Mouse (Mus musculus): Measurements from ENCODE around the gene Fosb. TPM values are rescaled to one million over a fixed set of nuclear protein-coding genes. Genes with fewer than 3 reads are reported as not detected.

The Fosb gene
- polyA plus RNA-seq, 1 experiment from 2014 or later, result 0.07 TPM

GRCm38 (mm10) chr7:19338596-19338995, 28.7 kb upstream of the Fosb start:
- ATAC-seq (ENCODE audit: insufficient number of reproducible peaks, insufficient read depth, low FRiP score, low read depth), result no peak
- Histone ChIP-seq H3K4me3 (ENCODE audit: low read depth, low read length) (no peak overlapping the region), H3K4me2 (replicated peaks; ENCODE audit: low read depth, low read length) (no peak overlapping the region), H3K27me3 (ENCODE audit: control insufficient read depth, insufficient read depth, low read length) (no peaks in the 10 kb centered on the region), H3K36me3 (ENCODE audit: control insufficient read depth, insufficient read depth, low read length) (no peaks in the 10 kb centered on the region), H3K27ac (ENCODE audit: low read length) (no peak overlapping the region), H3K9me3 (ENCODE audit: control insufficient read depth, low read depth, low read length) (no peaks in the 10 kb centered on the region), H3K9ac (replicated peaks; ENCODE audit: low read depth, low read length) (no peak overlapping the region), H3K4me1 (ENCODE audit: control insufficient read depth, insufficient read depth, low read length) (peaks cover 13% of the 10 kb centered on the region)
- 67% methylated on average over 7 of the region's 7 CpGs for WGBS

- Histone ChIP-seq H3K27ac (ENCODE audit: low read length) (no peak overlapping the region), H3K4me3 (ENCODE audit: low read depth, low read length) (no peak overlapping the region), H3K27me3 (ENCODE audit: control insufficient read depth, insufficient read depth, low read length) (no peaks in the 10 kb centered on the region), H3K9me3 (ENCODE audit: control insufficient read depth, low read depth, low read length) (no peaks in the 10 kb centered on the region), H3K36me3 (ENCODE audit: control insufficient read depth, insufficient read depth, low read length) (no peaks in the 10 kb centered on the region), H3K4me1 (ENCODE audit: control insufficient read depth, insufficient read depth, low read length) (peaks cover 13% of the 10 kb centered on the region), H3K4me2 (replicated peaks; ENCODE audit: low read depth, low read length) (no peak overlapping the region), H3K9ac (replicated peaks; ENCODE audit: low read depth, low read length) (no peak overlapping the region)
- ATAC-seq (ENCODE audit: insufficient number of reproducible peaks, insufficient read depth, low FRiP score, low read depth), result no peak
- 56% methylated on average over 2 of the region's 2 CpGs for WGBS
These were observed 28.2 kb upstream of the Fosb start for GRCm38 (mm10) chr7:19338060-19338459.

GRCm38 (mm10) chr7:19337122-19337521, 27.3 kb upstream of the Fosb start:
- Histone ChIP-seq H3K9me3 (ENCODE audit: control insufficient read depth, low read depth, low read length) (no peaks in the 10 kb centered on the region), H3K4me3 (ENCODE audit: low read depth, low read length) (no peak overlapping the region), H3K27ac (ENCODE audit: low read length) (no peak overlapping the region), H3K4me1 (ENCODE audit: control insufficient read depth, insufficient read depth, low read length) (peaks cover 11% of the 10 kb centered on the region), H3K36me3 (ENCODE audit: control insufficient read depth, insufficient read depth, low read length) (no peaks in the 10 kb centered on the region), H3K4me2 (replicated peaks; ENCODE audit: low read depth, low read length) (no peak overlapping the region), H3K27me3 (ENCODE audit: control insufficient read depth, insufficient read depth, low read length) (no peaks in the 10 kb centered on the region), H3K9ac (replicated peaks; ENCODE audit: low read depth, low read length) (no peak overlapping the region)
- no peak for ATAC-seq (ENCODE audit: insufficient number of reproducible peaks, insufficient read depth, low FRiP score, low read depth)
- WGBS, result 59% methylated on average over 10 of the region's 10 CpGs

GRCm38 (mm10) chr7:19335583-19335982, 25.7 kb upstream of the Fosb start:
- WGBS, result 35% methylated on average over 3 of the region's 3 CpGs
- no peak overlapping the region for H3K27ac ChIP-seq (ENCODE audit: low read length)
- no peak for ATAC-seq (ENCODE audit: insufficient number of reproducible peaks, insufficient read depth, low FRiP score, low read depth)
- no peaks in the 10 kb centered on the region for H3K9me3 ChIP-seq (ENCODE audit: control insufficient read depth, low read depth, low read length)
- H3K4me1 ChIP-seq (ENCODE audit: control insufficient read depth, insufficient read depth, low read length), result no peaks in the 10 kb centered on the region
- H3K4me3 ChIP-seq (ENCODE audit: low read depth, low read length), result no peak overlapping the region
- no peak overlapping the region for H3K4me2 ChIP-seq (replicated peaks; ENCODE audit: low read depth, low read length)
- no peaks in the 10 kb centered on the region for H3K27me3 ChIP-seq (ENCODE audit: control insufficient read depth, insufficient read depth, low read length)
- no peaks in the 10 kb centered on the region for H3K36me3 ChIP-seq (ENCODE audit: control insufficient read depth, insufficient read depth, low read length)
- H3K9ac ChIP-seq (replicated peaks; ENCODE audit: low read depth, low read length), result no peak overlapping the region

GRCm38 (mm10) chr7:19332709-19333352, 23.0 kb upstream of the Fosb start:
- WGBS, result under 1% methylated on average over 50 of the region's 52 CpGs
- H3K4me1 ChIP-seq (ENCODE audit: control insufficient read depth, insufficient read depth, low read length), result 0 out of 2 replicates have a peak, but pooled peaks cover 2% of the 10 kb centered on the region

GRCm38 (mm10) chr7:19331910-19332309, 22.1 kb upstream of the Fosb start:
- WGBS, result 57% methylated on average over 2 of the region's 2 CpGs

More at GRCm38 (mm10) chr7:19332709-19333352, 23.0 kb upstream of the Fosb start:
- Histone ChIP-seq H3K4me2 (replicated peaks; ENCODE audit: low read depth, low read length) (peak overlapping the region; percentile 56), H3K27me3 (ENCODE audit: control insufficient read depth, insufficient read depth, low read length) (no peaks in the 10 kb centered on the region), H3K9ac (replicated peaks; ENCODE audit: low read depth, low read length) (peak overlapping the region; percentile 57), H3K36me3 (ENCODE audit: control insufficient read depth, insufficient read depth, low read length) (no peaks in the 10 kb centered on the region), H3K4me3 (ENCODE audit: low read depth, low read length) (peak overlapping the region; percentile 55), H3K9me3 (ENCODE audit: control insufficient read depth, low read depth, low read length) (no peaks in the 10 kb centered on the region), H3K27ac (ENCODE audit: low read length) (peak overlapping the region; percentile 52)
- ATAC-seq (ENCODE audit: insufficient number of reproducible peaks, insufficient read depth, low FRiP score, low read depth), result peak; percentile 47; the same call in 1 of the 2 replicates

GRCm38 (mm10) chr7:19328425-19328824, 18.6 kb upstream of the Fosb start:
- peaks cover 17% of the 10 kb centered on the region for H3K4me1 ChIP-seq (ENCODE audit: control insufficient read depth, insufficient read depth, low read length)
- no peak overlapping the region for H3K4me2 ChIP-seq (replicated peaks; ENCODE audit: low read depth, low read length)
- H3K27me3 ChIP-seq (ENCODE audit: control insufficient read depth, insufficient read depth, low read length), result no peaks in the 10 kb centered on the region
- no peaks in the 10 kb centered on the region for H3K9me3 ChIP-seq (ENCODE audit: control insufficient read depth, low read depth, low read length)
- H3K36me3 ChIP-seq (ENCODE audit: control insufficient read depth, insufficient read depth, low read length), result no peaks in the 10 kb centered on the region
- ATAC-seq (ENCODE audit: insufficient number of reproducible peaks, insufficient read depth, low FRiP score, low read depth), result no peak
- H3K9ac ChIP-seq (replicated peaks; ENCODE audit: low read depth, low read length), result no peak overlapping the region
- no peak overlapping the region for H3K4me3 ChIP-seq (ENCODE audit: low read depth, low read length)
- no peak overlapping the region for H3K27ac ChIP-seq (ENCODE audit: low read length)

More at GRCm38 (mm10) chr7:19331910-19332309, 22.1 kb upstream of the Fosb start:
- H3K4me2 ChIP-seq (replicated peaks; ENCODE audit: low read depth, low read length), result no peak overlapping the region
- H3K4me3 ChIP-seq (ENCODE audit: low read depth, low read length), result no peak overlapping the region
- ATAC-seq (ENCODE audit: insufficient number of reproducible peaks, insufficient read depth, low FRiP score, low read depth), result no peak
- no peak overlapping the region for H3K9ac ChIP-seq (replicated peaks; ENCODE audit: low read depth, low read length)
- peaks cover 8% of the 10 kb centered on the region for H3K4me1 ChIP-seq (ENCODE audit: control insufficient read depth, insufficient read depth, low read length)
- H3K36me3 ChIP-seq (ENCODE audit: control insufficient read depth, insufficient read depth, low read length), result no peaks in the 10 kb centered on the region
- H3K27ac ChIP-seq (ENCODE audit: low read length), result no peak overlapping the region
- no peaks in the 10 kb centered on the region for H3K27me3 ChIP-seq (ENCODE audit: control insufficient read depth, insufficient read depth, low read length)
- no peaks in the 10 kb centered on the region for H3K9me3 ChIP-seq (ENCODE audit: control insufficient read depth, low read depth, low read length)

- Histone ChIP-seq H3K27me3 (ENCODE audit: control insufficient read depth, insufficient read depth, low read length) (no peaks in the 10 kb centered on the region), H3K27ac (ENCODE audit: low read length) (0 out of 2 replicates have a peak overlapping the region, but pooled peaks have one; percentile 2), H3K9ac (replicated peaks; ENCODE audit: low read depth, low read length) (no peak overlapping the region), H3K36me3 (ENCODE audit: control insufficient read depth, insufficient read depth, low read length) (no peaks in the 10 kb centered on the region), H3K4me1 (ENCODE audit: control insufficient read depth, insufficient read depth, low read length) (peaks cover 17% of the 10 kb centered on the region), H3K9me3 (ENCODE audit: control insufficient read depth, low read depth, low read length) (no peaks in the 10 kb centered on the region), H3K4me2 (replicated peaks; ENCODE audit: low read depth, low read length) (peak overlapping the region; percentile 68; the same call in 1 of the 2 replicates), H3K4me3 (ENCODE audit: low read depth, low read length) (no peak overlapping the region; the same call in 1 of the 2 replicates)
- WGBS, result 74% methylated on average over 5 of the region's 5 CpGs
- no peak for ATAC-seq (ENCODE audit: insufficient number of reproducible peaks, insufficient read depth, low FRiP score, low read depth)
These were observed 17.9 kb upstream of the Fosb start for GRCm38 (mm10) chr7:19327782-19328181.

- peak; percentile 70 for ATAC-seq (ENCODE audit: insufficient number of reproducible peaks, insufficient read depth, low FRiP score, low read depth)
- WGBS, result under 1% methylated on average over 22 of the region's 22 CpGs
These were observed 17.3 kb upstream of the Fosb start for GRCm38 (mm10) chr7:19327128-19327527.

More at GRCm38 (mm10) chr7:19327128-19327527, 17.3 kb upstream of the Fosb start:
- Histone ChIP-seq H3K9ac (replicated peaks; ENCODE audit: low read depth, low read length) (no peak overlapping the region; the same call in 1 of the 2 replicates), H3K4me1 (ENCODE audit: control insufficient read depth, insufficient read depth, low read length) (peaks cover 17% of the 10 kb centered on the region), H3K9me3 (ENCODE audit: control insufficient read depth, low read depth, low read length) (no peaks in the 10 kb centered on the region), H3K4me3 (ENCODE audit: low read depth, low read length) (peak overlapping the region; percentile 32), H3K4me2 (replicated peaks; ENCODE audit: low read depth, low read length) (peak overlapping the region; percentile 68), H3K36me3 (ENCODE audit: control insufficient read depth, insufficient read depth, low read length) (no peaks in the 10 kb centered on the region), H3K27ac (ENCODE audit: low read length) (peak overlapping the region; percentile 77), H3K27me3 (ENCODE audit: control insufficient read depth, insufficient read depth, low read length) (no peaks in the 10 kb centered on the region)

Measured in stomach, embryonic 14.5 days (tissue).